Mouse (Mus musculus) hindbrain, embryonic 16.5 days (tissue): ENCODE measurements at regions not wholly inside any gene's neighbourhood (a gene's known extent, or its start where the extent isn't known, plus 50 kb on each side); places are given as distances from the start of the nearest gene placed in this dataset.

Source experiments
- ATAC-seq: fragments of 200-750 bp; cut with Nextera tagmentation; 2 replicates; pipeline ENCODE4 v1.8.0; 2017; ENCODE audit warnings: moderate TSS enrichment, moderate library complexity
- H3K27ac ChIP-seq: fragments of 300-500 bp; sonication (generic); 2 replicates; pipeline ENCODE4 v1.5.1; 2014; ENCODE audit warnings: low read depth, mild to moderate bottlenecking, control low read depth, low read length, moderate library complexity
- H3K27me3 ChIP-seq: fragments of 300-500 bp; sonication (generic); replicated peaks from 2 replicates; pipeline ENCODE4 v1.6.1; 2014; ENCODE audit warnings: low read length; ENCODE audit not compliant: control insufficient read depth, insufficient read depth
- H3K36me3 ChIP-seq: fragments of 300-500 bp; sonication (generic); 2 replicates; pipeline ENCODE4 v1.6.1; 2014; ENCODE audit warnings: mild to moderate bottlenecking, low read length, moderate library complexity, mixed read lengths; ENCODE audit not compliant: control insufficient read depth, insufficient read depth
- H3K4me1 ChIP-seq: fragments of 300-500 bp; sonication (generic); 2 replicates; pipeline ENCODE4 v1.6.1; 2014; ENCODE audit warnings: low read depth, low read length; ENCODE audit not compliant: control insufficient read depth, insufficient read depth
- H3K4me2 ChIP-seq: fragments of 300-500 bp; sonication (generic); 2 replicates; pipeline ENCODE4 v1.6.1; 2014; ENCODE audit warnings: mild to moderate bottlenecking, low read length, control low read depth, moderate library complexity
- H3K4me3 ChIP-seq: fragments of 300-500 bp; sonication (generic); 2 replicates; pipeline ENCODE4 v1.5.1; 2014; ENCODE audit warnings: mild to moderate bottlenecking, low read length, control low read depth, moderate library complexity
- H3K9ac ChIP-seq: fragments of 300-500 bp; sonication (generic); 2 replicates; pipeline ENCODE4 v1.6.1; 2014; ENCODE audit warnings: low read depth, mild to moderate bottlenecking, control low read depth, low read length, moderate library complexity
- H3K9me3 ChIP-seq: fragments of 300-500 bp; sonication (generic); 2 replicates; pipeline ENCODE4 v1.6.1; 2014; ENCODE audit warnings: mild to moderate bottlenecking, low read length, moderate library complexity; ENCODE audit not compliant: control insufficient read depth
- WGBS: fragments of 180-500 bp; shearing (Covaris S2); extraction: QIAGEN DNeasy Blood & Tissue Kit; methylation state at CpG from one replicate; pipeline ENCODE4 v1.1.7; 2014; 5-methylcytosine and 5-hydroxymethylcytosine counted together

- Histone ChIP-seq H3K9me3 (no peaks in the 10 kb centered on the region), H3K36me3 (no peaks in the 10 kb centered on the region), H3K4me2 (peak overlapping the region; percentile 62), H3K4me3 (peak overlapping the region; percentile 22), H3K27ac (no peak overlapping the region), H3K9ac (peak overlapping the region; percentile 20; the same call in 1 of the 2 replicates), H3K4me1 (peaks cover 6% of the 10 kb centered on the region; the same call in 1 of the 2 replicates), H3K27me3 (peaks cover 12% of the 10 kb centered on the region)
- WGBS, result under 1% methylated on average over 18 of the region's 18 CpGs
- ATAC-seq, result no peak
Observed at GRCm38 (mm10) chr2:172613891-172614391, 64.5 kb downstream of the Tfap2c start.

GRCm38 (mm10) chr2:172615148-172615547 lies 65.8 kb downstream of the Tfap2c start:
- H3K4me2 ChIP-seq, result no peak overlapping the region
- peaks cover 6% of the 10 kb centered on the region; the same call in 1 of the 2 replicates for H3K4me1 ChIP-seq
- peaks cover 12% of the 10 kb centered on the region for H3K27me3 ChIP-seq
- 36% methylated on average over 2 of the region's 2 CpGs for WGBS
- no peaks in the 10 kb centered on the region for H3K36me3 ChIP-seq
- H3K9ac ChIP-seq, result no peak overlapping the region
- H3K27ac ChIP-seq, result no peak overlapping the region
- H3K9me3 ChIP-seq, result no peaks in the 10 kb centered on the region
- no peak for ATAC-seq
- H3K4me3 ChIP-seq, result no peak overlapping the region

GRCm38 (mm10) chr2:172615582-172615981 lies 66.2 kb downstream of the Tfap2c start:
- Histone ChIP-seq H3K36me3 (no peaks in the 10 kb centered on the region), H3K9me3 (no peaks in the 10 kb centered on the region), H3K4me2 (no peak overlapping the region), H3K9ac (no peak overlapping the region), H3K4me3 (no peak overlapping the region), H3K4me1 (peaks cover 6% of the 10 kb centered on the region; the same call in 1 of the 2 replicates), H3K27me3 (peaks cover 12% of the 10 kb centered on the region), H3K27ac (no peak overlapping the region)
- no peak for ATAC-seq
- 18% methylated on average over 4 of the region's 4 CpGs for WGBS

GRCm38 (mm10) chr2:172619168-172619567 lies 69.8 kb downstream of the Tfap2c start:
- no peak overlapping the region for H3K9ac ChIP-seq
- no peak overlapping the region for H3K27ac ChIP-seq
- H3K4me3 ChIP-seq, result no peak overlapping the region
- no peaks in the 10 kb centered on the region for H3K36me3 ChIP-seq
- no peak overlapping the region for H3K4me2 ChIP-seq
- peaks cover 12% of the 10 kb centered on the region for H3K27me3 ChIP-seq
- 85% methylated on average over 7 of the region's 7 CpGs for WGBS
- peaks cover under 1% of the 10 kb centered on the region; the same call in 1 of the 2 replicates for H3K4me1 ChIP-seq
- no peak for ATAC-seq
- H3K9me3 ChIP-seq, result no peaks in the 10 kb centered on the region

GRCm38 (mm10) chr2:172620001-172620400 lies 70.6 kb downstream of the Tfap2c start:
- no peak overlapping the region for H3K4me2 ChIP-seq
- no peaks in the 10 kb centered on the region for H3K36me3 ChIP-seq
- WGBS, result 61% methylated on average over 5 of the region's 5 CpGs
- no peak overlapping the region for H3K9ac ChIP-seq
- no peak overlapping the region for H3K27ac ChIP-seq
- ATAC-seq, result no peak
- H3K4me1 ChIP-seq, result no peaks in the 10 kb centered on the region
- H3K9me3 ChIP-seq, result no peaks in the 10 kb centered on the region
- peaks cover 6% of the 10 kb centered on the region for H3K27me3 ChIP-seq
- H3K4me3 ChIP-seq, result no peak overlapping the region

GRCm38 (mm10) chr2:172623707-172624106 lies 74.3 kb downstream of the Tfap2c start:
- Histone ChIP-seq H3K4me3 (no peak overlapping the region), H3K36me3 (no peaks in the 10 kb centered on the region), H3K4me1 (no peaks in the 10 kb centered on the region), H3K9ac (no peak overlapping the region), H3K27me3 (peaks cover 4% of the 10 kb centered on the region; the same call in 1 of the 2 replicates), H3K4me2 (no peak overlapping the region), H3K9me3 (no peaks in the 10 kb centered on the region), H3K27ac (no peak overlapping the region)
- WGBS, result 11% methylated on average over 14 of the region's 14 CpGs
- no peak for ATAC-seq

GRCm38 (mm10) chr2:172627353-172628306 lies 78.2 kb downstream of the Tfap2c start:
- WGBS, result 62% methylated on average over 20 of the region's 20 CpGs
- Histone ChIP-seq H3K27me3 (peaks cover 4% of the 10 kb centered on the region; the same call in 1 of the 2 replicates), H3K4me3 (no peak overlapping the region), H3K4me2 (no peak overlapping the region), H3K9ac (no peak overlapping the region), H3K9me3 (no peaks in the 10 kb centered on the region), H3K27ac (no peak overlapping the region), H3K4me1 (no peaks in the 10 kb centered on the region), H3K36me3 (no peaks in the 10 kb centered on the region)
- ATAC-seq, result no peak

- no peak overlapping the region for H3K4me3 ChIP-seq
Observed at GRCm38 (mm10) chr2:172630333-172630732, 80.9 kb downstream of the Tfap2c start.

GRCm38 (mm10) chr2:172642616-172643015 lies 93.2 kb downstream of the Tfap2c start:
- H3K4me1 ChIP-seq, result no peaks in the 10 kb centered on the region
- no peak overlapping the region for H3K4me3 ChIP-seq
- H3K27me3 ChIP-seq, result no peaks in the 10 kb centered on the region
- no peak overlapping the region for H3K9ac ChIP-seq
- no peaks in the 10 kb centered on the region for H3K36me3 ChIP-seq
- H3K4me2 ChIP-seq, result no peak overlapping the region
- no peaks in the 10 kb centered on the region for H3K9me3 ChIP-seq
- 22% methylated on average over 11 of the region's 11 CpGs for WGBS
- H3K27ac ChIP-seq, result no peak overlapping the region
- ATAC-seq, result peak; percentile 48; the same call in 1 of the 2 replicates

More at GRCm38 (mm10) chr2:172630333-172630732, 80.9 kb downstream of the Tfap2c start:
- H3K27me3 ChIP-seq, result no peaks in the 10 kb centered on the region
- no peak overlapping the region for H3K9ac ChIP-seq
- no peaks in the 10 kb centered on the region for H3K4me1 ChIP-seq
- WGBS, result 66% methylated on average over 3 of the region's 3 CpGs
- H3K27ac ChIP-seq, result no peak overlapping the region
- H3K4me2 ChIP-seq, result no peak overlapping the region
- H3K9me3 ChIP-seq, result no peaks in the 10 kb centered on the region
- no peak for ATAC-seq
- H3K36me3 ChIP-seq, result no peaks in the 10 kb centered on the region
